Mouse (Mus musculus) stomach, embryonic 14.5 days (tissue): Measurements from ENCODE around the gene Nfix. TPM values are rescaled to one million over a fixed set of nuclear protein-coding genes. Genes with fewer than 3 reads are reported as not detected.

Experiments
- ATAC-seq: fragments of 200-750 bp; cut with Nextera tagmentation; 2 replicates; pipeline ENCODE4 v1.8.0; 2017; ENCODE audit warnings: low read depth, moderate TSS enrichment; ENCODE audit not compliant: insufficient number of reproducible peaks, insufficient read depth, low FRiP score
- H3K27ac ChIP-seq: fragments of 300-500 bp; sonication (generic); 2 replicates; pipeline ENCODE4 v1.5.1; 2014; ENCODE audit warnings: mild to moderate bottlenecking, low read length, moderate library complexity, mixed read lengths
- H3K27me3 ChIP-seq: fragments of 300-500 bp; sonication (generic); 2 replicates; pipeline ENCODE4 v1.6.1; 2014; ENCODE audit warnings: low read length, control low read depth, mixed read lengths; ENCODE audit not compliant: control insufficient read depth, insufficient read depth
- H3K36me3 ChIP-seq: fragments of 300-500 bp; sonication (generic); 2 replicates; pipeline ENCODE4 v1.6.1; 2014; ENCODE audit warnings: mild to moderate bottlenecking, control low read depth, low read length, moderate library complexity, mixed read lengths; ENCODE audit not compliant: control insufficient read depth, insufficient read depth
- H3K4me1 ChIP-seq: fragments of 300-500 bp; sonication (generic); 2 replicates; pipeline ENCODE4 v1.6.1; 2014; ENCODE audit warnings: low read length, control low read depth, mixed read lengths; ENCODE audit not compliant: control insufficient read depth, insufficient read depth
- H3K4me2 ChIP-seq: fragments of 300-500 bp; sonication (generic); replicated peaks from 2 replicates; pipeline ENCODE4 v1.6.1; 2014; ENCODE audit warnings: low read depth, low read length, control low read depth
- H3K4me3 ChIP-seq: fragments of 300-500 bp; sonication (generic); 2 replicates; pipeline ENCODE4 v1.5.1; 2014; ENCODE audit warnings: low read depth, low read length, control low read depth
- H3K9ac ChIP-seq: fragments of 300-500 bp; sonication (generic); replicated peaks from 2 replicates; pipeline ENCODE4 v1.6.1; 2014; ENCODE audit warnings: low read depth, mild to moderate bottlenecking, control low read depth, low read length, moderate library complexity, mixed read lengths
- H3K9me3 ChIP-seq: fragments of 300-500 bp; sonication (generic); 2 replicates; pipeline ENCODE4 v1.6.1; 2016; ENCODE audit warnings: low read depth, low read length, control low read depth; ENCODE audit not compliant: control insufficient read depth
- WGBS: fragments of 180-500 bp; shearing (Covaris S2); extraction: QIAGEN DNeasy Blood & Tissue Kit; methylation state at CpG from one replicate; pipeline ENCODE4 v1.1.7; 2014; 5-methylcytosine and 5-hydroxymethylcytosine counted together
- polyA plus RNA-seq: library from polyadenylated mRNA; unstranded; fragments of >200 nt; fragmentation: Nextera tagmentation; extraction: Ambion mirVana; gene quantifications from 2 replicates; pipeline ENCODE4 v1.2.1, GENCODE M21; 2014

Gene Nfix
- polyA plus RNA-seq, 1 experiment from 2014 or later: 37.8 TPM

GRCm38 (mm10) chr8:84650213-84650612 lies 149.9 kb downstream of the Nfix start:
- H3K9ac ChIP-seq: no peak overlapping the region
- H3K9me3 ChIP-seq: no peaks in the 10 kb centered on the region
- no peak overlapping the region for H3K4me3 ChIP-seq
- H3K27ac ChIP-seq: peak overlapping the region; percentile 61; the same call in 1 of the 2 replicates
- ATAC-seq: no peak
- peaks cover 10% of the 10 kb centered on the region for H3K4me1 ChIP-seq
- no peak overlapping the region for H3K4me2 ChIP-seq
- WGBS: 49% methylated on average over 3 of the region's 3 CpGs
- no peaks in the 10 kb centered on the region for H3K27me3 ChIP-seq
- H3K36me3 ChIP-seq: no peaks in the 10 kb centered on the region

Other genes starting within 250 kb of the Nfix start
- 73.1 and 83.4 TPM in 2 replicates for gene Ier2, start 137.5 kb downstream of the Nfix start, polyA plus RNA-seq
- gene Trmt1, start 114.0 kb downstream of the Nfix start, polyA plus RNA-seq: 64.6 and 65.7 TPM in 2 replicates
- 25.1 and 25.7 TPM in 2 replicates for gene Nacc1, start 112.5 kb downstream of the Nfix start, polyA plus RNA-seq
- gene Lyl1, start 98.9 kb downstream of the Nfix start, polyA plus RNA-seq: 4.6 and 5.0 TPM in 2 replicates
- gene G430095P16Rik, start 77.3 kb downstream of the Nfix start, polyA plus RNA-seq: 2.8 and 5.0 TPM in 2 replicates
- gene Dand5, start 22.5 kb upstream of the Nfix start, polyA plus RNA-seq: 7.1 and 7.6 TPM in 2 replicates
- 49.5 and 50.5 TPM in 2 replicates for gene Gadd45gip1, start 31.2 kb upstream of the Nfix start, polyA plus RNA-seq
- 119 and 125 TPM in 2 replicates for gene Rad23a, start 40.3 kb upstream of the Nfix start, polyA plus RNA-seq
- 669 and 791 TPM in 2 replicates for gene Calr, start 46.6 kb upstream of the Nfix start, polyA plus RNA-seq
- gene Farsa, start 56.6 kb upstream of the Nfix start, polyA plus RNA-seq: 83.7 and 88.9 TPM in 2 replicates
- 65.4 and 77.8 TPM in 2 replicates for gene Syce2, start 71.8 kb upstream of the Nfix start, polyA plus RNA-seq
- 29.3 and 30.8 TPM in 2 replicates for gene Gcdh, start 93.6 kb upstream of the Nfix start, polyA plus RNA-seq
- gene Klf1, start 101.6 kb upstream of the Nfix start, polyA plus RNA-seq: 2.3 and 2.4 TPM in 2 replicates
- gene Dnase2a, start 108.2 kb upstream of the Nfix start, polyA plus RNA-seq: 14.7 and 17.9 TPM in 2 replicates
- gene Mast1, start 137.0 kb upstream of the Nfix start, polyA plus RNA-seq: 2.2 and 3.2 TPM in 2 replicates
- 0.20 TPM in 1 of 2 replicates, not detected in the other for gene Rtbdn, start 146.6 kb upstream of the Nfix start, polyA plus RNA-seq
- not detected in 2 replicates for gene Gm49661, start 169.1 kb upstream of the Nfix start, polyA plus RNA-seq
- gene Prdx2, start 169.2 kb upstream of the Nfix start, polyA plus RNA-seq: 799 and 888 TPM in 2 replicates
- 114 and 125 TPM in 2 replicates for gene Rnaseh2a, start 169.4 kb upstream of the Nfix start, polyA plus RNA-seq
- gene Junb, start 178.4 kb upstream of the Nfix start, polyA plus RNA-seq: 16.9 and 23.4 TPM in 2 replicates
- 34.5 and 34.6 TPM in 2 replicates for gene Hook2, start 190.3 kb upstream of the Nfix start, polyA plus RNA-seq
- 0.29 and 0.38 TPM in 2 replicates for gene Best2, start 214.2 kb upstream of the Nfix start, polyA plus RNA-seq
- 101 and 103 TPM in 2 replicates for gene Asna1, start 224.9 kb upstream of the Nfix start, polyA plus RNA-seq
- 132 and 136 TPM in 2 replicates for gene Trir, start 226.5 kb upstream of the Nfix start, polyA plus RNA-seq
- gene Tnpo2, start 236.6 kb upstream of the Nfix start, polyA plus RNA-seq: 19.0 and 26.5 TPM in 2 replicates